Mouse (Mus musculus) large intestine, adult 2 months (tissue): Measurements from ENCODE around the gene Dcst2. TPM values are rescaled to one million over a fixed set of nuclear protein-coding genes. Genes with fewer than 3 reads are reported as not detected.

Experiments
- DNase-seq: peaks from one replicate; pipeline ENCODE4 v3.0.0-alpha.2; 2012; ENCODE audit warnings: low read depth, low spot score
- WGBS: fragments of 180-500 bp; shearing (Covaris S2); methylation state at CpG from one replicate; pipeline ENCODE4 v1.1.7; 2018; 5-methylcytosine and 5-hydroxymethylcytosine counted together
- polyA plus RNA-seq: library from polyadenylated mRNA; depleted of rRNA; stranded (reverse); fragments of >200 nt; gene quantifications from 2 replicates; pipeline ENCODE4 v1.2.3, GENCODE M21; 2012

Dcst2 gene
- polyA plus RNA-seq, 1 experiment, result 0.15 TPM

DNA sequence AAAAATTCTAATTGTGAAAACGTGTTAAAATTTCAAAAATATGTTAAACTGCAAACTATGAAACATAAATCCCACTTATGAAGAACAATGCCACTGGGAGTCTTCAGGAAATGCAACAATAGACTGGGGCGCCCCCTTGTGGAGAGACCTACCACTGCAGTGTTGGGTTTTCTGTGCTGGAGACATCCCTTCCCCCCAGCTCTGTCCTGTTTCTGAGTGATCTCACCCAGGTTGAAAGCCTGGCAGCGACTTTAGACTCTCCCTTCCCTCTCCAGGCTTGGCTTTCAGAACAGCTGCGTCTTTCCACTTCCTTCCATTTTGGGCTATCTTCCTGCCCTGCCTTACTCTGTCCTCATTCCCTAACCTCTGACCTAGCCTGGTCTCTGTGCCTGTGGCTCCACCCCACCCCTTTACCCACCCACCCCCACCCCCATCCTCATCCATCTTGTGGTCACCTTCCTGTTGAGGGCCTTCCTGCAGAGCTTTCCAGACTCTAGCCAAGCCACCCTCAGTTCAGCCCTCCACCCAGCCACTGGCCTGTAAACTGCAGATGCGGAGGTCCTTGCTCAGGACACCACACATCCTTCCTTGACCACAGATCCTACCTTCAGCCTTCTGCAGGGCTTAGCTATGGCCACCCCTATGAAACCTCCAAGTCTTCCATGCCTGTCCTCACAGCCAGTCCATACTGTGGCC lies 6.8 kb upstream of the Dcst2 start:
- DNase-seq, result no peak
- 15% methylated on average over 5 of the region's 5 CpGs for whole genome bisulfite sequencing

- WGBS, result 47% methylated on average over 6 of the region's 6 CpGs
These were observed 6.3 kb upstream of the Dcst2 start for GRCm38 (mm10) chr3:89355512-89355902.

DNA sequence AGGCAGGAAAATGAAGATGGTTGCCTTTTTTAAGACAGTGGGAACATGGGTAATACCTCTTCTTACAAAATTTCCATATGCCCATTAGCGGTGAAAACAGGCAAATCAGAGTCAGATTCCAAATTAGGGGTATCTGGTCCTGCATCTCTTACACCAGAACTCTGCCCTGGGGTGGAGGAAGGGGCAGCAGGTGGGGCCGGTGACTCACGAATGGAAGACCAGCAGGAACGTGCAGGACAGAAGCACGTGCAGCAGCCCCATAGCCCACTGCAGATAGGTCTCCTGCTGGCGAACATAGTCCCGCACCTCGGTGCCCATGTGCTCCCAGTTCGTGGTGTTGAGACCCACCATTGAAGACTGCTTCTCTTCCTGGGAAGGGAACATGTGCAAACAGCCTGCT lies 5.7 kb upstream of the Dcst2 start:
- no peak for DNase-seq
- 84% methylated on average over 9 of the region's 9 CpGs for WGBS

More at GRCm38 (mm10) chr3:89355512-89355902, 6.3 kb upstream of the Dcst2 start:
- DNase-seq, result no peak

DNA sequence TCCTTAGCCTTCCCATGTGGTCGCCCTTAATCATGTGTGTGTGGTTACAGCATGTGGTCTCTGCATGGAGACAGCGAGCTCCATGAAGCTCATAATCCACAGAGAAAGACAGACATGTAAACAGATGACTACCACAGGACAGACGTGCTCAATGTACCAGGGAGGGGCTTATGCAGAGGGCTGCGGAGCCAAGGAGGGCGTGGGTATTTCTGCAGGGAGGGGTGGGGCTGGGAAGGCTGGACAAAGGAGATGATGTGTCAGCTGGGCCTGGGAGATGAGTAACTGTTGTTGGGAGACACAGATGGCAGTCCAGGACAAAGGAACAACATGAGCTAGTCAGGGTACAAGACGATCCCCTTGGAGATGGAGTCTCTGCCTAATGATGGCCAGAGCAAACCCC lies 2.1 kb upstream of the Dcst2 start:
- WGBS, result 30% methylated on average over 6 of the region's 6 CpGs
- DNase-seq, result no peak

GRCm38 (mm10) chr3:89360237-89360636 lies 1.5 kb upstream of the Dcst2 start:
- no peak for DNase-seq
- WGBS, result 53% methylated on average over 3 of the region's 3 CpGs

GRCm38 (mm10) chr3:89364631-89365030 lies 2.9 kb downstream of the Dcst2 start:
- WGBS, result 92% methylated on average over 8 of the region's 8 CpGs

DNA sequence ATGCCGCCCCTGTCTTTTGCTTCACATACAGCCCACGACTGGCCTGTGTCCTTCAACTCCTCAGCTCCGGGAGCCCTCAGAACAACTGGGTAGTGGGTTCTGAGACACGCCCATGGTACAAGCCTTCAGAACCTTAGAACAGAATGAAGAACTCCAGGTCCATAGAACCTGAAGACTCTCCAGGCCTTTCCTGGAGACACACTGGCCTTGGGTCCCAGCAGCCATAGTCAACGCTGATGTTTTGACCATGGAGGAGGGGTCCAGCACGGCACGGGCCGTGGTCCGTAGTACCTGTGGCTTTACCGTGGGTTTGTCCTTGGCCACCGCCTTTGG lies 3.3 kb downstream of the Dcst2 start, which contains the start of gene Dcst1:
Gene Dcst1 (minus strand): TSS at position 101 of the 333 bp plus-strand sequence.
- 89% methylated on average over 11 of the region's 11 CpGs for WGBS

More at GRCm38 (mm10) chr3:89364631-89365030, 2.9 kb downstream of the Dcst2 start:
- DNase-seq, result no peak

DNA sequence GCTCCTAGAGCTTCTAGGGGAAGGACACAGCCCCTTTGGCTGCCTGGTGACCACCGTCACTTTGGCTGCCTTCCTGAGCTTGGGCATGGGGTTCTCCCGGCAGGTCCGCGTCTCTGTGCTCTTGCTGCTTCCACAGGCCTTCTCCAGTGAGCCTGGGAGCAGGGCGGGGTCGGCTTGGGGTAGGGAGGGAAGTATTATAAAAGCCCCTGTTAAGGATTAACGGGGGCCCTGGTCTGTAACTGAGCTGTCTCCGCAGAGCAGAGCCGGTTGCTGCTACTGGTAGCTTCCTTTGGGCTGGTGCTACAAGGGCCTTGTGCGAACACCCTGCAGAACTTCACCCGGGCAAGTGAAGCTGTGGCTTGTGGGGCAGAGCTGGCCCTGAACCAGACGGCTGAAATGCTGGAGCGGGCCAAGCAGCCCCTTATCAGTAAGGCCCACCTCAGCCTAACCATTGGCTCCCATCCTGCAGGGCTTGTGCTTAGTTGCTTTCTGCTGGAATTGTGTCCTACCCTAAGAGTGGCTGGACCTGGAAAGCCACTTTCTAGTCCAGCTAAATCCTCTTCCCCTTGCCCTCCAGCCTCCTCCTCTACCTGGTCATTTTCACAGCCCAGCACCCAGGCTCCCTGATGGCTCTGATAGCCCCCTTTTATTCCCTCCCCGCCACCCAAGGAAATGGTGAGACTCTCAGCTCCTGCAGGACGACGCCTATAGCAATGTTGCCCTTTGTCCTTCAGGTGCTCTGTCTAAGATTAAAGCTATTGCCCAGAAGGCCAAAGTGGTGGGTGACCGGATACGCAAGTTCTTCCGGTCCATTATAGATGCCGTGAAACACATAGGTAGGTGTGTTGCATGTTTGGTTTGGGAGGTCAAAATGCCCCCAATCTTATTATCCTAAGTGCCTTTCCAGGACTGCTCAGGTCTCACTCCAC lies 4.0 kb downstream of the Dcst2 start:
- 51% methylated on average over 20 of the region's 20 CpGs for WGBS
- DNase-seq, result no peak

More for the DNA sequence above, 3.3 kb downstream of the Dcst2 start, which contains the start of gene Dcst1:
- DNase-seq, result no peak

DNA sequence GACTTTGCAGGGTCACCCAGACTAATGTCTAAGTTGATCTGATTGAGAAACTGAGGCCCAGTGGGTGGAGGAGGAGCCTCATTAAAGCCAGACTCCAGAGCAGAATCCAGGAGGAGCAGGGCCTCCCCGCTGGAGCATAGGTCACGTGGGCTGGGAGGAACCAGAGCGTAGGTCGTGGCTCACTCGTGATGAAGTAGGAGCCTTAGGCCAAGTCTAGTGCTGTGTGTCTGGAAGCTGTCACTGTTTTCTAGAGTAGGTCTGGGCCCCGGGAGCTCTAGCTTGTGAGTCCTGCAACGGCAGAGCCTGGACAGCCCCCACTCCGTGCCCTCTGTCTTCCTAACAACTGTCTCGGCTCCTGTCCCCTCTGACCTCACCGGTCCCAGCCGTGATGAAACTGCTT lies 5.6 kb downstream of the Dcst2 start:
- no peak for DNase-seq
- WGBS, result 48% methylated on average over 11 of the region's 11 CpGs

- WGBS, result 17% methylated on average over 5 of the region's 5 CpGs
- no peak for DNase-seq
These were observed 11.9 kb downstream of the Dcst2 start for GRCm38 (mm10) chr3:89373581-89374231.

- WGBS, result 77% methylated on average over 4 of the region's 4 CpGs
- DNase-seq, result no peak
These were observed 16.1 kb downstream of the Dcst2 start for GRCm38 (mm10) chr3:89377831-89378230.

GRCm38 (mm10) chr3:89378394-89379067 lies 16.8 kb downstream of the Dcst2 start:
- 5% methylated on average over 29 of the region's 29 CpGs for WGBS

DNA sequence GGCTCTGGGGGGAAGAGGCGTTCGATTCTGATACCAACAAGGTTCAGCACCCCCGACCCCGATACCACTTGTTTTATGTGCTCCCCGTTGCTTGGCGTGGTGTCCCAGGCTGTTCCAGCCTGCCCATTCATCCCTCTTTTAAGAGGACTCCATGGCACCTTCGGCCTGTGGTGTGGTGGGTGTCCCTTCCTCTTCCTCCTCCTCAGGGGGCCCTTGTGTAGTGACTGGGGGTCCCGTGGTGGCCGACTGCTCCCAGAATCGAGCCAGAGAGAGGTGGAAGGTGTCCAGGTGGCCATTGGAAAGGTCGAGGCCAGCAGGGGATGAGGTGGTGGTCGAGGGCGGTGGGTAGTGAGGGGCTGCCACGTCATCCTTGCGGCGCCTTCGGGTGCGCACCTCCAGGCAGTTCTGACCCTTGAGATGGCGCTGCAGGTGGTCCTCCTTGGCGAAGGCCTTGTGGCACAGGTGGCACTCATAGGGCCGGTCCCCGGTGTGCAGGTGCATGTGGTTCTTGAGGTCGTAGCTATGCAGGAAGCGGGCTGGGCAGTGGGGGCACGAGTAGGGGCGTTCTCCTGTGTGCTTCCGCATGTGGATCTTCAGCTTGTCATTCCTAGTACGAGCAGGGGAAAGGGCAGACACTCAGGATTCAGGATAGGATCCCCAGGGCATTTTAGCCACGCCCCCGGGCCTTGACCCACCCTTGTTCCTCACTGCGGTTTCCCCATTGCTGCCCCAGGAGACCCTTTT lies 17.8 kb downstream of the Dcst2 start:
- 77% methylated on average over 31 of the region's 31 CpGs for WGBS
- no peak for DNase-seq

More at GRCm38 (mm10) chr3:89378394-89379067, 16.8 kb downstream of the Dcst2 start:
- DNase-seq, result no peak

DNA sequence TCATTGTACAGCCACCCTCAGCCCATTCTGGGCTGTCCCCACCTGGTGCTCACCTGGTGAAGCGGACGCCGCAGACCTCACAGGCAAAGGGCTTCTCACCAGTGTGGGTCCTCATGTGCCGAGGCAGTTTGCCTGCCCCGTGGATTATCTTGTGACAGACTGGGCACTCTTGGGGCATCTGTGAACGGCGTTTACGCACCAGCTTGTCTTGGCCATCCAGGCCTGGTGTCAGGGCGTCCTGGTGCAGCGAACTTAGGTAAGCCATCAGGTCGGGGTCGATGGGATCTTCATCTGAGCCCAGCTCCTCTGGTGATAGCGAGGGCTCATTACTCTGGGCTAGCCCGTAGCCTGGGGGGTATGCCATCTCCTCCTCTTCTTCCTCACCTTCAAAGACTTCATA lies 18.5 kb downstream of the Dcst2 start:
- 89% methylated on average over 14 of the region's 14 CpGs for WGBS
- DNase-seq, result no peak

DNA sequence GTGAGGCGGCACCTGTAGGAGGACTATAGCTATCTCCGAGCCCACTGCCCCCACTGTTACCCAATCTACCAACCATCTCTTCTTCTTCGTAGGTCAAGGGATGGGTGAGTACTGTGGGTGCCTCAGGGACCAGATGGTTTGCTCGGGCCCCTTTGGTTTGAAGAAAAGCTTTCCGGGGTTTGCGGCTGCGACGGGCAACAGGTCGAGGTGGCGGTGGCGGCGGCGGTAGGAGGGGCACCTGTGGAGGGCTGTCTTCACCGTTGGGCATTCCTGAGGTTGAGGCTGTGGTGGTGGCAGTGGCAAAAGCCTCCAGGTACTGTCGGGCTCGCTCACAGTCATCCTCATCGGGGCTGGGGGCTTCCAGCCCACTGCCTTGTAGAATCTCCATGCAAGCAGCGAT lies 18.9 kb downstream of the Dcst2 start:
- WGBS, result 92% methylated on average over 18 of the region's 18 CpGs
- DNase-seq, result no peak

DNA sequence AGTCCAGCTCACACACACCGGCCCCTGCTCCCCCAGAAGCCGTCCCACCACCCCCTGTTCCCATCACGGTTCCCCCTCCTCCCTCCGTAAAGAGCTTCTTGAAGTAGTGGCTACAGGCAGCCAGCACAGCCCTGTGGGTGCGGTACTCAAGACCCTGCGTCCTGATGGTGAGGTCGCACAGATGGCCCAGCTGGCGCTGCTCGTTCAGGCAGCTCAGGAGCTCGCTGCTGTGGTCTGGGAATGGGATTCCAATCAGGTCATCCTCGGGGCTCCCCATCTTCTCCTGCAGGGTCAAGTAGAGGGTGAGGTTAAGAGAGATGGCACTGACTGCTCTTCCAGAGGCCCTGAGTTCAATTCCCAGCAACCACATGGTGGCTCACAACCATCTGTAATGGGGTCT lies 19.5 kb downstream of the Dcst2 start:
- WGBS, result 86% methylated on average over 11 of the region's 11 CpGs
- DNase-seq, result no peak

DNA sequence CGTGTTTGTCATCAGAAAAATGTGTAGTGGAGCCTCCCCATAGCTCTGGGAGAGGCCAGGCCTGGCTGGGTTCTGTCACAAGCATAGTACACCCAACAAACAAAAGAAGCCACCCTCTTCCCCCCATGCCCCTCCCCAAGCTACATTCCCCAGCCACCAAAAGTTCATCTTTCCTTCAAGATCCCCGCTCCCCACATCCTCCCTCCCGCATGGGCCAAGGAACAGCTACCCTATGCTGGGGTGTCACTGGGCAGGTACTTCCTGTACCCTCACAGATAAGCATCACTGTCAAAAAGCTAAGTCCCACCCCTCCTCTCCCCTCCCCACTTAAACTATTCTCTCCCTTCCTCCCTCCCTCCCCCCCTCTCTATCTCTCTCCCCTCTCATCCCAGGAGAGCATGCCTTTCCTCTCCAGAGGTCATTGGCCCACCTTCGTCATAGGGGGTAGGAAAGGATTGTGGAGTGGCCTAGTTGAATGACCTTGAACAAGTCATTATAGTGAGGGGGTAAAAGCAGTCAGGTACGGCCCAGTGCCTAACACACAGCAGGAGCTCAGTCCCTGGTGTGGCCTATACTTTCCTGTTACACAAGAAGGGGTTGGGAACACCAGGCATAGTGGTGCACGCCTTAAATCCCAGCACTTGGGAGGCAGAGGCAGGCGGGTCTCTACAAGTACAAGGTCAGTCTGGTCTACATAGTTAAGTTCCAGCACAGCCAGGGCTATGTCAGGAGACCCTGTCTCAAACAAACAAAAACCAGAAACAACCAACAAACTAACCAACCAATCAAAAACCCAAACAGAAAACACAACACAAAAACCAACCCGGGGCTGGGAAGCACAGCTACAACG lies 20.5 kb downstream of the Dcst2 start:
- DNase-seq, result no peak
- WGBS, result 86% methylated on average over 9 of the region's 9 CpGs

GRCm38 (mm10) chr3:89382950-89383349 lies 21.2 kb downstream of the Dcst2 start:
- WGBS, result 76% methylated on average over 5 of the region's 5 CpGs
- DNase-seq, result no peak
